Comparison of ENCODE assay signal across 22 mouse cellular contexts in the genomic region with DNA sequence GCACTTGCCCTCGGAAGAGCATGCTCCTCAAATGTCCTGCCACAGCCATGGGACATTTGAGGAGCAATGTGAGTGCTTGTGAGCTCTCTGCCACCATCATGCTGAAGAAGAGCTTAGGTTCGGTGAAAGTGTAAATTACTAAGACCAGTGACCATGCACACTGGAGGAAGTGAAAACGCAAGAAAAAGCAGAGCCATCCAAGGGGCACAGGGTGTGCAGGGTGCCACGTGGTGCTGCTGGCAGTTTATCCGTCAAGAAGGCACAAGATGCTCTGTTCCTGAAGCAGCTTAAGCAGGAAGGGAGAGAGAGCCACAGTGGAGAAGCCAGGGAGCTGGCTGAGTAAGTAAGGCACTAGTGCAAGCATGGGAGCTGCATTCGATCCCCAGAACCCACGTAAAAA. TPM values are rescaled to one million over a fixed set of nuclear protein-coding genes. Genes with fewer than 3 reads are reported as not detected.
DNase-seq lines count a peak whose midpoint lies in the region; ATAC-seq and TF ChIP-seq lines count a peak whose summit lies in the region.
"Had no signal": no experiment of that assay in that cellular context is flagged by ENCODE, and none has a peak within 500 bp of the region (broad histone marks: within the 10 kb centered on the region; RNA-seq: fewer than 3 reads in every experiment).

No protein-coding gene starts in this region.

- H3K4me1 ChIP-seq in stomach, postnatal 0 days (replicated peaks; ENCODE audit: control insufficient read depth, insufficient read depth) = no peaks in the 10 kb centered on the region

- H3K36me3 ChIP-seq in stomach, postnatal 0 days (ENCODE audit: control insufficient read depth, insufficient read depth, low read length) = no peaks in the 10 kb centered on the region
- H3K36me3 ChIP-seq: embryonic facial prominence, embryonic 10.5 days; heart, embryonic 13.5 days had no signal

- no peak overlapping the region for H3K27ac ChIP-seq in stomach, postnatal 0 days (replicated peaks)
- H3K27ac ChIP-seq: embryonic facial prominence, embryonic 10.5 days; forebrain, embryonic 13.5 days; gastrocnemius, adult 2 months; heart, embryonic 13.5 days; hindbrain, postnatal 0 days had no signal

- TF ChIP-seq EP300 in stomach, postnatal 0 days (optimal IDR thresholded peaks at IDR 0.05) = no peak

- no peak overlapping the region for H3K9ac ChIP-seq in stomach, postnatal 0 days (ENCODE audit: low read length)
- H3K9ac ChIP-seq: forebrain, embryonic 13.5 days; heart, embryonic 13.5 days had no signal

- no peak overlapping the region for H3K4me3 ChIP-seq in stomach, postnatal 0 days (ENCODE audit: low read depth, low read length)
- H3K4me3 ChIP-seq: embryonic facial prominence, embryonic 10.5 days; forebrain, embryonic 13.5 days; gastrocnemius, adult 2 months; heart, embryonic 13.5 days had no signal

- peak; percentile 20 to 29 for DNase-seq in cerebellum, postnatal 10 days
- DNase-seq in cerebellum, adult 11 months = no peak
- DNase-seq in A20 (ENCODE audit: low read depth, low spot score) = peak; percentile 67
- no peak for DNase-seq in stomach, postnatal 0 days (ENCODE audit: low spot score)
- no peak for DNase-seq in ovary, adult 18-20 months (ENCODE audit: low spot score)
- DNase-seq in left cerebral cortex, postnatal 10 days (ENCODE audit: extremely low spot score in 1 of 2, low spot score in 2 of 2) = no peak
- DNase-seq: adrenal gland, adult 8-10 months; adrenal gland, postnatal 36 days; cerebellum, adult 11-12 months; cerebellum, adult 9-10 months; cerebellum, postnatal 36 days; gastrocnemius, adult 2 months; gastrocnemius, postnatal 25 days; heart, adult 11 months; heart, postnatal 36 days had no signal

- no peak for TF ChIP-seq CTCF in stomach, postnatal 0 days (IDR thresholded peaks at IDR 0.05; ENCODE audit: low read depth)

- intact Hi-C loops in left cerebral cortex, postnatal 10 days (cut with DNase I) = no loop called here

- WGBS in stomach, postnatal 0 days = 76% methylated on average over 7 of the region's 7 CpGs

- H3K9me3 ChIP-seq in stomach, postnatal 0 days (ENCODE audit: control insufficient read depth, low read length) = no peaks in the 10 kb centered on the region
- H3K9me3 ChIP-seq: embryonic facial prominence, embryonic 10.5 days; forebrain, embryonic 13.5 days had no signal

- ATAC-seq in common myeloid progenitor, adult 5-6 weeks (replicated peaks; ENCODE audit: low read depth, poor library complexity, severe bottlenecking) = peak; percentile 30
- ATAC-seq in monocyte, adult 5-6 weeks (replicated peaks; ENCODE audit: insufficient number of reproducible peaks, low FRiP score, low TSS enrichment, poor library complexity, severe bottlenecking) = 0 out of 2 replicates have a peak, but pooled peaks have one; percentile 29
- no peak for ATAC-seq in stomach, postnatal 0 days (ENCODE audit: low FRiP score, low TSS enrichment)
- ATAC-seq: hindbrain, postnatal 0 days had no signal

- H3K27me3 ChIP-seq in stomach, postnatal 0 days (ENCODE audit: control insufficient read depth, insufficient read depth, low read length) = no peaks in the 10 kb centered on the region
- H3K27me3 ChIP-seq: forebrain, embryonic 13.5 days had no signal

- no peak overlapping the region for H3K4me2 ChIP-seq in stomach, postnatal 0 days (replicated peaks; ENCODE audit: low read depth)
- H3K4me2 ChIP-seq: forebrain, embryonic 13.5 days; heart, embryonic 13.5 days had no signal

RNA-seq across cellular contexts. Expression of a gene that starts 47.4 kb away (rescaled TPM):
- not detected in 2 replicates for total RNA-seq in common myeloid progenitor, adult 5-6 weeks (2017)
- total RNA-seq in monocyte, adult 5-6 weeks (2017) = 0.32 TPM in 1 of 3 replicates, not detected in the others
- polyA plus RNA-seq in stomach, postnatal 0 days (2015; fragmentation: Nextera tagmentation; extraction: Ambion mirVana) = 0.21 TPM in 2 replicates
- 100 to 1,000 TPM; 107 to 121 TPM for total RNA-seq in left cerebral cortex, postnatal 10 days (2021)
- total RNA-seq: gastrocnemius, postnatal 25 days had no signal
- polyA plus RNA-seq: heart, postnatal 0 days had no signal

Comparison
In these comparisons a context has a peak if more than half of its experiments do, and no peak if none do; other contexts are left out.
1. DNase-seq: peak in cerebellum, postnatal 10 days (2 of 2) and A20 (single experiment); none in cerebellum, adult 11 months (single experiment), stomach, postnatal 0 days (single experiment), ovary, adult 18-20 months (single experiment) and left cerebral cortex, postnatal 10 days (0 of 2).
2. RNA of a gene that starts 47.4 kb away (total RNA-seq): 107 to 121 TPM in left cerebral cortex, postnatal 10 days; not detected in common myeloid progenitor, adult 5-6 weeks and 0.32 TPM in monocyte, adult 5-6 weeks; every median in the first group is over 10 times any median in the second.